Mouse (Mus musculus): ENCODE results near the gene Kcna2. TPM values are rescaled to one million over a fixed set of nuclear protein-coding genes. Genes with fewer than 3 reads are reported as not detected.

Kcna2 gene
- polyA plus RNA-seq, 1 experiment from 2014 or later, result 0.72 TPM

- H3K4me3 ChIP-seq (ENCODE audit: low read length), result no peak overlapping the region
- no peaks in the 10 kb centered on the region for H3K27me3 ChIP-seq (ENCODE audit: control insufficient read depth, insufficient read depth, low read depth, low read length)
- H3K9ac ChIP-seq (ENCODE audit: low read length), result no peak overlapping the region
- H3K9me3 ChIP-seq (ENCODE audit: control insufficient read depth, low read length), result no peaks in the 10 kb centered on the region
- H3K27ac ChIP-seq (ENCODE audit: low read length), result no peak overlapping the region
- 55% methylated on average over 10 of the region's 10 CpGs for WGBS
- H3K4me1 ChIP-seq (replicated peaks; ENCODE audit: control insufficient read depth, insufficient read depth, low read length), result no peaks in the 10 kb centered on the region
- ATAC-seq (ENCODE audit: low read depth), result 0 out of 2 replicates have a peak, but pooled peaks have one; percentile 28
- H3K4me2 ChIP-seq (ENCODE audit: low read depth, low read length), result no peak overlapping the region
- H3K36me3 ChIP-seq (ENCODE audit: control insufficient read depth, insufficient read depth, low read length), result no peaks in the 10 kb centered on the region
Measured at GRCm38 (mm10) chr3:107112932-107113659, 12.2 kb downstream of the Kcna2 start.

DNA sequence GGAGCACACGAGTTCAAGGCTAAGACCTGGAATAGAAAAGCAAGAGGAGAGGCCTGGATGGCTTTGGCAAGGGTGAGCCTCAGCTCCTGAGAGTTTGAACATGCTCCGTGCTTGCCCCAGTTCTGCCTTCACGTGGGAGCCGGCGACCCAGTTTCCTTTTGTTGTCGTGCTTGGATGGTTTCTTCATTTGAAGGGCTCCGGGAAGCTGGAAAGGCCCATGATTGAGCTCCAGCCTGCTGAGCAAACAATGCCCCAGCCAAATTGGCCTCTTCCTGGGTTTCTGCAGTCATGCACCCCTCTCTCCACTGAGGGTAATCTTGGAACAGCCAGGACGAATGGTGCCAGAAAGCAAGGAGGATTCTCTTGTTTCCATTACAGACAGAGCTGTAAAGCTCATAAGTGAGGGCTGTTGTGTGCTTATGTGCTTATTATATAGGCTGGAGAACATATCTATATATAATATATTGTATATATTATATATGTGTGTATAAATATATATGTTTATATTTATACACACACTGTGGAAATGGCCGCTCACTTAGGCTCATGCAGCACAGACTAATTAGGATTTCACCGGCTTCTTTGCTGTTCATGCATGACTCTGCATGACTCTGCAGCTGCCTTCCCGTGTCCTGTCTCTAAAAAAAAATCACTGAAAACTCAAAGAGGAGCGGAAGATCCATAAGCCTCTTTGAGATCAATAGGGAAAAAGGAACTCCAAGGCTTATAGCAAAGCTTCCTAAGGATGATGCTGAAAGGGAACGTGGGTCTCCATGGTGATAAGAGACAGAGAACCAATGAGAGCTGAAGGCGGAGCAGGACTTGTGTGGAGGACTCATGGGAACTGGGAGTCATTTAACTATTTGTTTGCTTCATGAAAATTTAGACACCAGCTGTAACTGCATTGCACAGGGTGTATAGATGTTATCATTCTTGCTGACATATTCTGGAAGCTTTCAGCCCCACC lies 13.1 kb downstream of the Kcna2 start:
- Histone ChIP-seq H3K4me2 (ENCODE audit: low read depth, low read length) (no peak overlapping the region), H3K9me3 (ENCODE audit: control insufficient read depth, low read length) (no peaks in the 10 kb centered on the region), H3K27ac (ENCODE audit: low read length) (no peak overlapping the region), H3K36me3 (ENCODE audit: control insufficient read depth, insufficient read depth, low read length) (no peaks in the 10 kb centered on the region), H3K4me1 (replicated peaks; ENCODE audit: control insufficient read depth, insufficient read depth, low read length) (no peaks in the 10 kb centered on the region), H3K27me3 (ENCODE audit: control insufficient read depth, insufficient read depth, low read depth, low read length) (no peaks in the 10 kb centered on the region), H3K9ac (ENCODE audit: low read length) (no peak overlapping the region), H3K4me3 (ENCODE audit: low read length) (no peak overlapping the region)
- ATAC-seq (ENCODE audit: low read depth), result no peak
- WGBS, result 51% methylated on average over 14 of the region's 14 CpGs

DNA sequence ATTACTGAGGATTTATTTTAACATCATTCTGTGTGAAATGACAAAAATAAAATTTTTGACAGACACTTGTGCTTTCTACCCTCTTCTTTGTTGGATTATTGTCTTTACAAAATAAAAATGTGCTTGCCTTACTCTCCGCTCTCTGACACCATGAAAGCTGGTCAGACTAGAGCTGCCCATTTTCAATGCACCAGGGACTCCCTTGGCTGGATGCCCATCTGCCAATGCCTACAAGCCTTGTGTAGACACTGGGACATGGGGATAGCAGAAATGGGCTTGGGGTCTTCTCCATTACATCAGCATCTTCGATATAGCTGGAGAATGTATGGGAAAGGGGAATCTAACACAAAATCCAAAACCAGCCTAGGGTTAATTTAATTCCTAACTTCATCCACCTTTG lies 14.0 kb downstream of the Kcna2 start:
- Histone ChIP-seq H3K27ac (ENCODE audit: low read length) (no peak overlapping the region), H3K4me1 (replicated peaks; ENCODE audit: control insufficient read depth, insufficient read depth, low read length) (no peaks in the 10 kb centered on the region), H3K4me2 (ENCODE audit: low read depth, low read length) (no peak overlapping the region), H3K4me3 (ENCODE audit: low read length) (no peak overlapping the region), H3K9me3 (ENCODE audit: control insufficient read depth, low read length) (no peaks in the 10 kb centered on the region), H3K27me3 (ENCODE audit: control insufficient read depth, insufficient read depth, low read depth, low read length) (no peaks in the 10 kb centered on the region), H3K9ac (ENCODE audit: low read length) (no peak overlapping the region), H3K36me3 (ENCODE audit: control insufficient read depth, insufficient read depth, low read length) (no peaks in the 10 kb centered on the region)
- WGBS, result 89% methylated on average over 2 of the region's 2 CpGs
- ATAC-seq (ENCODE audit: low read depth), result no peak

DNA sequence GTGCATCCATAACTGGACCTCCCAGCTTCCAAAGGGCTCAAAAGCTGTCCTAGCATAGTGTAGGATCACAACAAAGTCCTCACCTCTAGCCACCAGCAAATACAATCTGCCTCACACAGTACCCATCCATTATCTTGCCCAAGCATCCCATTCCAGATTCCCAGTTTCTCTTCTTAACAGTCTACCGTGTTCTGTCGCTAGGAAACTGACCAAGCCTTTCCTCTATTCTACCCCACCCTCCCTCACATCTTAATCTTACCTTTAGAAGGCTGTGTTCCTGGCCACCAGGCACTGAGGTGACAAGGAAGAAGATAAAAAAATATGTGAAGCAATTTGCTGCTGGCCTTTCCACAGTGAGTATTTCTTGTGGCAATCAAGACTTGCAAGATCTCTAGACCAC lies 14.8 kb downstream of the Kcna2 start:
- Histone ChIP-seq H3K9me3 (ENCODE audit: control insufficient read depth, low read length) (no peaks in the 10 kb centered on the region), H3K36me3 (ENCODE audit: control insufficient read depth, insufficient read depth, low read length) (no peaks in the 10 kb centered on the region), H3K4me2 (ENCODE audit: low read depth, low read length) (no peak overlapping the region), H3K4me3 (ENCODE audit: low read length) (no peak overlapping the region), H3K4me1 (replicated peaks; ENCODE audit: control insufficient read depth, insufficient read depth, low read length) (no peaks in the 10 kb centered on the region), H3K9ac (ENCODE audit: low read length) (no peak overlapping the region), H3K27ac (ENCODE audit: low read length) (no peak overlapping the region), H3K27me3 (ENCODE audit: control insufficient read depth, insufficient read depth, low read depth, low read length) (no peaks in the 10 kb centered on the region)
- 64% methylated on average over 2 of the region's 2 CpGs for WGBS
- ATAC-seq (ENCODE audit: low read depth), result no peak

GRCm38 (mm10) chr3:107119864-107120564 lies 19.1 kb downstream of the Kcna2 start:
- Histone ChIP-seq H3K27ac (ENCODE audit: low read length) (no peak overlapping the region), H3K27me3 (ENCODE audit: control insufficient read depth, insufficient read depth, low read depth, low read length) (no peaks in the 10 kb centered on the region), H3K9ac (ENCODE audit: low read length) (no peak overlapping the region), H3K4me1 (replicated peaks; ENCODE audit: control insufficient read depth, insufficient read depth, low read length) (no peaks in the 10 kb centered on the region), H3K4me3 (ENCODE audit: low read length) (no peak overlapping the region), H3K9me3 (ENCODE audit: control insufficient read depth, low read length) (no peaks in the 10 kb centered on the region), H3K4me2 (ENCODE audit: low read depth, low read length) (no peak overlapping the region), H3K36me3 (ENCODE audit: control insufficient read depth, insufficient read depth, low read length) (no peaks in the 10 kb centered on the region)
- 83% methylated on average over 2 of the region's 2 CpGs for WGBS
- ATAC-seq (ENCODE audit: low read depth), result no peak

DNA sequence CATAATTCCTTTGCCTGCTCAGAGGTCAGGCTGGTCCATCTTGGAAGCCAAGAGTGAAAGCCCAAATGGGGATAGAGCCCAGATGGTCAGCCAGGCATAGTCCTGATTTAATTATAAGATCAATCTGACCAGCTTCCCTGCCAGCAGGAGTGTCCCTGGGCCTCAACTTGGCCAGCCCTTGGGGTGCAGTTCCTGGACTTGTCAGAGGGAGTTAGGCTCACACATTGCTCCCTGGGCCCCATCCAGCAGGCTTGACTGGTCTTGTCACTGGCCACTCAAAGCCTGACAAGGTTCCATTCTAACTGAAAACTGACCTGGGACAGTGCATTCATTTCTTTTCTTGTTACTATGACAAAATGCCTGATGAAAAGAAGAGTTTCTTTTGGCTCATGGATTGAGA lies 21.4 kb downstream of the Kcna2 start:
- Histone ChIP-seq H3K9ac (ENCODE audit: low read length) (no peak overlapping the region), H3K4me3 (ENCODE audit: low read length) (no peak overlapping the region), H3K36me3 (ENCODE audit: control insufficient read depth, insufficient read depth, low read length) (no peaks in the 10 kb centered on the region), H3K9me3 (ENCODE audit: control insufficient read depth, low read length) (no peaks in the 10 kb centered on the region), H3K27me3 (ENCODE audit: control insufficient read depth, insufficient read depth, low read depth, low read length) (no peaks in the 10 kb centered on the region), H3K4me1 (replicated peaks; ENCODE audit: control insufficient read depth, insufficient read depth, low read length) (no peaks in the 10 kb centered on the region), H3K4me2 (ENCODE audit: low read depth, low read length) (no peak overlapping the region), H3K27ac (ENCODE audit: low read length) (no peak overlapping the region)
- ATAC-seq (ENCODE audit: low read depth), result peak; percentile 64

DNA sequence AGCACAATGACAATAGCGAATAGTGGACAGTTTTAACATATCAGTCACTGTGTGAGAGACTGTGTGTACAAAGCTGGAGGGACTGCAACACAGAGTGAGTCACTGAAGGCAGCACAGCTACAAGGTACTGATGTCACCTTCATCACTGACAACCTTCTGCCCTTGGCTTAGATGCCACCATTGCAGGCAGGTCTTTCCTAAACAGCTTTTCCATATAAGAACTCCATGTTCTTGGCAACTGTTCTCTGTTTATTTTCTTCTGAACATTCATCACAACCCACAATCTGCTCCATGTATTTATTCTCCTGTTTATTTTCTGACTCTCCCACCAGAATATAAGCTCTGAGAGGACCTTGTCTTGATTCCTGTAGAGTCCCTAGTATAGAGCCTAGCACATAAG lies 26.7 kb downstream of the Kcna2 start:
- 61% methylated on average over 1 of the region's 1 CpGs for WGBS
- no peaks in the 10 kb centered on the region for H3K27me3 ChIP-seq (ENCODE audit: control insufficient read depth, insufficient read depth, low read depth, low read length)
- no peaks in the 10 kb centered on the region for H3K36me3 ChIP-seq (ENCODE audit: control insufficient read depth, insufficient read depth, low read length)
- H3K4me1 ChIP-seq (replicated peaks; ENCODE audit: control insufficient read depth, insufficient read depth, low read length), result peaks cover 9% of the 10 kb centered on the region; the same call in 1 of the 2 replicates
- no peak overlapping the region for H3K4me2 ChIP-seq (ENCODE audit: low read depth, low read length)
- no peaks in the 10 kb centered on the region for H3K9me3 ChIP-seq (ENCODE audit: control insufficient read depth, low read length)
- peak overlapping the region; percentile 85 for H3K27ac ChIP-seq (ENCODE audit: low read length)
- peak; percentile 48 for ATAC-seq (ENCODE audit: low read depth)
- no peak overlapping the region for H3K4me3 ChIP-seq (ENCODE audit: low read length)
- no peak overlapping the region for H3K9ac ChIP-seq (ENCODE audit: low read length)

- no peak overlapping the region for H3K4me3 ChIP-seq (ENCODE audit: low read length)
- no peak overlapping the region for H3K9ac ChIP-seq (ENCODE audit: low read length)
- no peaks in the 10 kb centered on the region for H3K27me3 ChIP-seq (ENCODE audit: control insufficient read depth, insufficient read depth, low read depth, low read length)
- H3K27ac ChIP-seq (ENCODE audit: low read length), result peak overlapping the region; percentile 85
- ATAC-seq (ENCODE audit: low read depth), result peak; percentile 79
- peaks cover 9% of the 10 kb centered on the region; the same call in 1 of the 2 replicates for H3K4me1 ChIP-seq (replicated peaks; ENCODE audit: control insufficient read depth, insufficient read depth, low read length)
- no peaks in the 10 kb centered on the region for H3K36me3 ChIP-seq (ENCODE audit: control insufficient read depth, insufficient read depth, low read length)
- H3K9me3 ChIP-seq (ENCODE audit: control insufficient read depth, low read length), result no peaks in the 10 kb centered on the region
- no peak overlapping the region for H3K4me2 ChIP-seq (ENCODE audit: low read depth, low read length)
- WGBS, result 31% methylated on average over 3 of the region's 3 CpGs
Measured at GRCm38 (mm10) chr3:107128421-107128820, 27.5 kb downstream of the Kcna2 start.

DNA sequence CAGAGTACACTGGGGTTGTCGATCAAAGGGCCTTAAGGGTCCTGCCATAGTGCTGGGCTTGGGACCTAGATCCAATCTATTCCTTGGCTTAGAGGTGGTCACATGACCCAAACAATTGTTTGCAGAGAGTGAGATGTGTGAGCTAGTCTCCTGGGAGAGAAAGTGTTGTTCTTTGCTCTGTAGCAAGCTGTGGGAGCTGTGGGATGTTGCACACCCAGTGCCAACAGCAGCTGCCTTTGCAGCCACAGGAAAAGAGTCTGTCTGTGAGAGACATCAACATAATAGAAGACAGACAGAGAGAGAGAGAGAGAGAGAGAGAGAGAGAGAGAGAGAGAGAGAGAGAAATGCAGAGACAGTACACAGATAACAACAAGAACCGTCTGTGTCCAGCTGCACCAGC lies 28.3 kb downstream of the Kcna2 start:
- Histone ChIP-seq H3K27me3 (ENCODE audit: control insufficient read depth, insufficient read depth, low read depth, low read length) (no peaks in the 10 kb centered on the region), H3K27ac (ENCODE audit: low read length) (peak overlapping the region; percentile 79), H3K4me1 (replicated peaks; ENCODE audit: control insufficient read depth, insufficient read depth, low read length) (peaks cover 9% of the 10 kb centered on the region; the same call in 1 of the 2 replicates), H3K4me2 (ENCODE audit: low read depth, low read length) (no peak overlapping the region), H3K9me3 (ENCODE audit: control insufficient read depth, low read length) (no peaks in the 10 kb centered on the region), H3K36me3 (ENCODE audit: control insufficient read depth, insufficient read depth, low read length) (no peaks in the 10 kb centered on the region), H3K4me3 (ENCODE audit: low read length) (no peak overlapping the region), H3K9ac (ENCODE audit: low read length) (no peak overlapping the region)
- no peak for ATAC-seq (ENCODE audit: low read depth)
- WGBS, result 51% methylated on average over 2 of the region's 2 CpGs

All from lung, embryonic 16.5 days (tissue).